Mouse (Mus musculus) liver, postnatal 0 days (tissue): ENCODE measurements at regions not wholly inside any gene's neighbourhood (a gene's known extent, or its start where the extent isn't known, plus 50 kb on each side); places are given as distances from the start of the nearest gene placed in this dataset.
A peak's percentile ranks its signal among the peaks of the same experiment; 100 is the strongest.

Experiments
- ATAC-seq: fragments of 200-750 bp; cut with Nextera tagmentation; 2 replicates; pipeline ENCODE4 v1.8.0; 2017; ENCODE audit warnings: mild to moderate bottlenecking, moderate library complexity
- DNase-seq: peaks from one replicate; pipeline ENCODE4 v3.0.0-alpha.2; 2016
- H3K27ac ChIP-seq: fragments of 300-500 bp; sonication (generic); 2 replicates; pipeline ENCODE4 v1.5.1; 2014; ENCODE audit warnings: antibody characterized with exemption, moderate library complexity, mild to moderate bottlenecking, low read depth
- H3K27me3 ChIP-seq: fragments of 300-500 bp; sonication (generic); 2 replicates; pipeline ENCODE4 v1.6.1; 2014; ENCODE audit warnings: low read length, control low read depth, mixed read lengths; ENCODE audit not compliant: insufficient read depth
- H3K36me3 ChIP-seq: fragments of 300-500 bp; sonication (generic); replicated peaks from 2 replicates; pipeline ENCODE4 v1.6.1; 2014; ENCODE audit warnings: mild to moderate bottlenecking, control low read depth, low read length, moderate library complexity, mixed read lengths; ENCODE audit not compliant: insufficient read depth
- H3K4me1 ChIP-seq: fragments of 300-500 bp; sonication (generic); 2 replicates; pipeline ENCODE4 v1.6.1; 2014; ENCODE audit warnings: antibody characterized with exemption, mild to moderate bottlenecking, control low read depth; ENCODE audit not compliant: insufficient read depth
- H3K4me2 ChIP-seq: fragments of 300-500 bp; sonication (generic); 2 replicates; pipeline ENCODE4 v1.6.1; 2014; ENCODE audit warnings: low read depth, mild to moderate bottlenecking, low read length, moderate library complexity, mixed read lengths
- H3K4me3 ChIP-seq: fragments of 300-500 bp; sonication (generic); 2 replicates; pipeline ENCODE4 v1.5.1; 2014; ENCODE audit warnings: low read depth, low read length
- H3K9ac ChIP-seq: fragments of 300-500 bp; sonication (generic); replicated peaks from 2 replicates; pipeline ENCODE4 v1.6.1; 2014; ENCODE audit warnings: mild to moderate bottlenecking, moderate library complexity
- H3K9me3 ChIP-seq: fragments of 300-500 bp; sonication (generic); 2 replicates; pipeline ENCODE4 v1.6.1; 2016; ENCODE audit warnings: mild to moderate bottlenecking, control low read depth, low read length, mixed read lengths
- CTCF ChIP-seq: sonication (generic); IDR thresholded peaks from 2 replicates; pipeline ENCODE4 v1.5.1; 2016; ENCODE audit warnings: antibody characterized with exemption, low read depth
- EP300 ChIP-seq: IDR thresholded peaks from 2 replicates; pipeline ENCODE4 v1.6.1; 2016; ENCODE audit warnings: antibody characterized with exemption, low read depth, mild to moderate bottlenecking
- WGBS: fragments of 180-500 bp; shearing (Covaris S2); extraction: QIAGEN DNeasy Blood & Tissue Kit; methylation state at CpG from one replicate; pipeline ENCODE4 v1.1.7; 2014; ENCODE audit not compliant: insufficient replicate concordance; 5-methylcytosine and 5-hydroxymethylcytosine counted together

- Histone ChIP-seq H3K9me3 (no peaks in the 10 kb centered on the region), H3K4me2 (no peak overlapping the region), H3K27me3 (no peaks in the 10 kb centered on the region), H3K36me3 (no peaks in the 10 kb centered on the region), H3K4me1 (no peaks in the 10 kb centered on the region), H3K27ac (no peak overlapping the region), H3K4me3 (no peak overlapping the region), H3K9ac (no peak overlapping the region)
- ATAC-seq, result no peak
- no peak for DNase-seq
- 74% methylated on average over 3 of the region's 3 CpGs for WGBS
- TF ChIP-seq EP300 (no peak), CTCF (no peak)
Observed at GRCm38 (mm10) chr2:74930702-74931101, 105.1 kb downstream of the Mtx2 start.

DNA sequence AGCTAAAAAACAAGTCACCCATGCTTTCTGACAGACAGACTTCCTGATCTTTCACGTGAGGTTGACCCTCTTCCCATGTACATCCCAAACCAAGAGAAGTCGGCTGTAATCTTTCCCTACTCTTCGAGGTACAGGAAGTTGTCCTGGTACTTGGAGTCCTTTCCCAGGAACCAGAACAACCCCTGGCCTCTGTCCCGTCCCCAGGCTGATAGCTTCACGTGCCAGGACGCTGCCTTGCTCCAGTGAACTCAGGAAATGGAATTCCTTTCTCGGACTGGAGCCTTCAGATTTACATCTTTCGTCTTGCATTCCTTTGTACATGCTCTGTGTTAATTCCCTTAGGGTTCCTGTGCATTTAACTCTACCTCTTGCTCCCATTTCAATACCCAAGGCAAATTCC is 107.6 kb downstream of the Mtx2 start:
- Histone ChIP-seq H3K4me1 (no peaks in the 10 kb centered on the region), H3K27me3 (no peaks in the 10 kb centered on the region), H3K9me3 (no peaks in the 10 kb centered on the region), H3K4me3 (no peak overlapping the region), H3K9ac (no peak overlapping the region), H3K27ac (no peak overlapping the region), H3K4me2 (no peak overlapping the region), H3K36me3 (no peaks in the 10 kb centered on the region)
- TF ChIP-seq EP300 (peak; percentile 60; the same call in 1 of the 2 replicates), CTCF (no peak)
- ATAC-seq (no peak), DNase-seq (no peak)
- 45% methylated on average over 8 of the region's 8 CpGs for WGBS

DNA sequence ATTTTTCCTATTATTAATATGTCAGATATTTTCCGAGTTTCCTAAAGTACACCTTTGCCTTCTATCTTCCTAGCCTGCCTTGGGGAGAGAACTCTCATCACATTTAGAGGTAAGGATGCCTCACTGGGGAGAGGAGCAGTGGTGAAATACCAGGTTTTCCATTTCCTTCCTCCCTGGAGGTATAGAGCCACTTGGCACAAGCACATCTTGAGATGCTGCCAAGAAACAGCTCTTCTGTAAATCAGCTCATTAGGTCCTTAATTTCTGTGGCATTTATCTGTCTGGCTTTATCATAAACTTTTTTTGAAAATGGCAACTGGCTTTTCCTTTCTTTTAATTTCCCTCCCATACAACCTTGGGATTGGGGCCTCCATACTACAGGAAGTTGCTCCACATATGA is 108.2 kb downstream of the Mtx2 start:
- Histone ChIP-seq H3K4me2 (no peak overlapping the region), H3K36me3 (no peaks in the 10 kb centered on the region), H3K9me3 (no peaks in the 10 kb centered on the region), H3K4me1 (no peaks in the 10 kb centered on the region), H3K27ac (no peak overlapping the region), H3K9ac (no peak overlapping the region), H3K4me3 (no peak overlapping the region), H3K27me3 (no peaks in the 10 kb centered on the region)
- 70% methylated on average over 1 of the region's 1 CpGs for WGBS
- TF ChIP-seq EP300 (no peak), CTCF (no peak)
- ATAC-seq (no peak), DNase-seq (no peak)

GRCm38 (mm10) chr2:74938711-74939110 is 113.1 kb downstream of the Mtx2 start:
- DNase-seq (no peak), ATAC-seq (no peak)
- TF ChIP-seq EP300 (no peak), CTCF (no peak)
- 77% methylated on average over 9 of the region's 9 CpGs for WGBS
- no peaks in the 10 kb centered on the region for H3K9me3 ChIP-seq
- H3K4me3 ChIP-seq, result no peak overlapping the region
- no peak overlapping the region for H3K27ac ChIP-seq
- no peak overlapping the region for H3K9ac ChIP-seq
- no peaks in the 10 kb centered on the region for H3K4me1 ChIP-seq
- H3K36me3 ChIP-seq, result no peaks in the 10 kb centered on the region
- H3K4me2 ChIP-seq, result no peak overlapping the region
- H3K27me3 ChIP-seq, result no peaks in the 10 kb centered on the region

DNA sequence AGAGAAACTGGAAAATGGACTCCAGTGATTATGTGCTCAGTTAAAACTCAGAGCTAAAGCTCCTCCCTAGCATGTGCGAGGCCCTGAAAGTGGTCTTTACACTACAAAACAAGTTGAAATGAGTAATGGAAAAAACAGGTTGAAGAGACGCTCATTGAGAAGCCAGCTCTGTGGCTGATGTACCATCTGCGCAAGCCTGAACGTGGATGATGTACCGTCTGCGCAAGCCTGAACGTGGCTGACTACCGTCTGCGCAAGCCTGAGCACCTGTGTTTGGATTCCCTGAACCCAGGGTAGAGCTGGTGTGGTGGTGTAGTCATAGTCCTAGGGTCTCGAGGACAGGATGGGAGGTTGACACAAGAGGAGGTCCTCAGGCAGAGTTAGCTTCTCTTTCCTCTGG is 116.4 kb downstream of the Mtx2 start:
- TF ChIP-seq CTCF (no peak), EP300 (no peak)
- WGBS, result 85% methylated on average over 10 of the region's 10 CpGs
- Histone ChIP-seq H3K27ac (no peak overlapping the region), H3K4me1 (no peaks in the 10 kb centered on the region), H3K4me3 (no peak overlapping the region), H3K9me3 (no peaks in the 10 kb centered on the region), H3K36me3 (no peaks in the 10 kb centered on the region), H3K9ac (no peak overlapping the region), H3K4me2 (no peak overlapping the region), H3K27me3 (no peaks in the 10 kb centered on the region)
- ATAC-seq (no peak), DNase-seq (no peak)

DNA sequence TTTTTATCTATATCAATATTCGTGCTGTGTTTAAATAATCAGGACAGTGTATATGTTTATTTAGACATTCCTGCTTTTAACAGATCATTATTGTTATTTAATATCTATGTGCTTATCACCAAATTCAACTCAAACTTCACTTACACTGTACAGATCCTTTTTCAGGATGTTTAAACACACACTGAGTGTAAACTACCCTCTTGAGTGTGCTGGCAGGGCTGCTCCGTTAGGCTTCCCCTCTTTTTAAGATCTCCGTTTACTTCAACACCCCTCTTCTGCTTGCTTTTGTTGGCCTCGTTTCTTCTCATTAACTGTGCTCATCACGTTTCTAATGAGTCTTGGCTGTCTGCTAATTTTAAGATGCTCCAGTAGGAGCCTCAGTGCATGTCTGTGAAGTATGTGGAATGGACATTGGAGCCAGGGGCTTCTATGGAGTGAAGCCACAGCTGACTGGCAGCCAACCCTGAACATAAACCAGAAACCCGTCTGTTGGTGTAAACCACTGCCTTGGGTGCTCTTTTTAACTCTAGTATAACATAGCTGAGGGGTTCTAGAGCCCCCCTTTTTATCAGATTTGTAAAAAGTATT is 117.1 kb downstream of the Mtx2 start:
- Histone ChIP-seq H3K9ac (no peak overlapping the region), H3K4me2 (no peak overlapping the region), H3K36me3 (no peaks in the 10 kb centered on the region), H3K27me3 (no peaks in the 10 kb centered on the region), H3K27ac (no peak overlapping the region), H3K4me3 (no peak overlapping the region), H3K9me3 (no peaks in the 10 kb centered on the region), H3K4me1 (no peaks in the 10 kb centered on the region)
- no peak for ATAC-seq
- TF ChIP-seq EP300, result no peak
- TF ChIP-seq CTCF, result no peak
- DNase-seq, result no peak
- 58% methylated on average over 6 of the region's 6 CpGs for WGBS
